Mouse (Mus musculus): Measurements from ENCODE around the gene 1700122O11Rik. TPM values are rescaled to one million over a fixed set of nuclear protein-coding genes. Genes with fewer than 3 reads are reported as not detected.
A peak's percentile ranks its signal among the peaks of the same experiment; 100 is the strongest.

1700122O11Rik gene
- total and polyA plus RNA-seq, 2 experiments from 2014 or later, result not detected

- H3K9ac ChIP-seq (replicated peaks; ENCODE audit: low read depth, low read length), result no peak overlapping the region
- H3K4me2 ChIP-seq (ENCODE audit: low read depth, low read length), result no peak overlapping the region
- TF ChIP-seq CTCF (IDR thresholded peaks at IDR 0.05; ENCODE audit: low read depth) (no peak), EP300 (IDR thresholded peaks at IDR 0.05; ENCODE audit: low read depth) (no peak)
- no peaks in the 10 kb centered on the region for H3K9me3 ChIP-seq (replicated peaks; ENCODE audit: control insufficient read depth, low read length)
- ATAC-seq (ENCODE audit: insufficient read depth, low read depth) (no peak), DNase-seq (ENCODE audit: low spot score) (no peak)
- no peaks in the 10 kb centered on the region for H3K27me3 ChIP-seq (ENCODE audit: control insufficient read depth, insufficient read depth, low read length)
- no peak overlapping the region for H3K27ac ChIP-seq (ENCODE audit: low read depth)
- WGBS, result 41% methylated on average over 3 of the region's 3 CpGs
- peaks cover 6% of the 10 kb centered on the region; the same call in 1 of the 2 replicates for H3K4me1 ChIP-seq (ENCODE audit: control insufficient read depth, insufficient read depth)
- no peaks in the 10 kb centered on the region for H3K36me3 ChIP-seq (replicated peaks; ENCODE audit: control insufficient read depth, insufficient read depth, low read length)
- no peak overlapping the region for H3K4me3 ChIP-seq (ENCODE audit: low read depth, low read length)
Observed at GRCm38 (mm10) chr17:48036921-48037320, 1.2 kb downstream of the 1700122O11Rik start.

- H3K4me1 ChIP-seq (ENCODE audit: control insufficient read depth, insufficient read depth), result peaks cover 26% of the 10 kb centered on the region
- DNase-seq (ENCODE audit: low spot score), result no peak
- WGBS, result 10% methylated on average over 42 of the region's 42 CpGs
Observed at GRCm38 (mm10) chr17:48031521-48032430, 6.3 kb downstream of the 1700122O11Rik start.

GRCm38 (mm10) chr17:48029241-48029640 is 8.9 kb downstream of the 1700122O11Rik start:
- no peak for ATAC-seq (ENCODE audit: insufficient read depth, low read depth)
- Histone ChIP-seq H3K4me2 (ENCODE audit: low read depth, low read length) (peak overlapping the region; percentile 24; the same call in 1 of the 2 replicates), H3K4me3 (ENCODE audit: low read depth, low read length) (no peak overlapping the region), H3K27me3 (ENCODE audit: control insufficient read depth, insufficient read depth, low read length) (no peaks in the 10 kb centered on the region; the same call in 1 of the 2 replicates), H3K36me3 (replicated peaks; ENCODE audit: control insufficient read depth, insufficient read depth, low read length) (no peaks in the 10 kb centered on the region), H3K9me3 (replicated peaks; ENCODE audit: control insufficient read depth, low read length) (no peaks in the 10 kb centered on the region), H3K4me1 (ENCODE audit: control insufficient read depth, insufficient read depth) (peaks cover 26% of the 10 kb centered on the region), H3K9ac (replicated peaks; ENCODE audit: low read depth, low read length) (no peak overlapping the region), H3K27ac (ENCODE audit: low read depth) (no peak overlapping the region)
- no peak for DNase-seq (ENCODE audit: low spot score)
- 10% methylated on average over 12 of the region's 12 CpGs for WGBS
- TF ChIP-seq CTCF (IDR thresholded peaks at IDR 0.05; ENCODE audit: low read depth) (no peak), EP300 (IDR thresholded peaks at IDR 0.05; ENCODE audit: low read depth) (no peak)

More at GRCm38 (mm10) chr17:48031521-48032430, 6.3 kb downstream of the 1700122O11Rik start:
- TF ChIP-seq CTCF (IDR thresholded peaks at IDR 0.05; ENCODE audit: low read depth), result peak; percentile 30; the same call in 1 of the 2 replicates
- TF ChIP-seq EP300 (IDR thresholded peaks at IDR 0.05; ENCODE audit: low read depth), result no peak
- ATAC-seq (ENCODE audit: insufficient read depth, low read depth), result 0 out of 2 replicates have a peak, but pooled peaks have one; percentile 19
- no peak overlapping the region for H3K27ac ChIP-seq (ENCODE audit: low read depth)
- H3K9me3 ChIP-seq (replicated peaks; ENCODE audit: control insufficient read depth, low read length), result no peaks in the 10 kb centered on the region
- peak overlapping the region; percentile 39 for H3K4me3 ChIP-seq (ENCODE audit: low read depth, low read length)
- H3K27me3 ChIP-seq (ENCODE audit: control insufficient read depth, insufficient read depth, low read length), result no peaks in the 10 kb centered on the region; the same call in 1 of the 2 replicates
- no peaks in the 10 kb centered on the region for H3K36me3 ChIP-seq (replicated peaks; ENCODE audit: control insufficient read depth, insufficient read depth, low read length)
- peak overlapping the region; percentile 34; the same call in 1 of the 2 replicates for H3K9ac ChIP-seq (replicated peaks; ENCODE audit: low read depth, low read length)
- H3K4me2 ChIP-seq (ENCODE audit: low read depth, low read length), result peak overlapping the region; percentile 66

- ATAC-seq (ENCODE audit: insufficient read depth, low read depth) (no peak), DNase-seq (ENCODE audit: low spot score) (no peak)
- no peak overlapping the region for H3K4me3 ChIP-seq (ENCODE audit: low read depth, low read length)
- no peak overlapping the region for H3K27ac ChIP-seq (ENCODE audit: low read depth)
- H3K4me2 ChIP-seq (ENCODE audit: low read depth, low read length), result no peak overlapping the region
- H3K36me3 ChIP-seq (replicated peaks; ENCODE audit: control insufficient read depth, insufficient read depth, low read length), result no peaks in the 10 kb centered on the region
- no peak overlapping the region for H3K9ac ChIP-seq (replicated peaks; ENCODE audit: low read depth, low read length)
- no peaks in the 10 kb centered on the region; the same call in 1 of the 2 replicates for H3K27me3 ChIP-seq (ENCODE audit: control insufficient read depth, insufficient read depth, low read length)
- TF ChIP-seq CTCF (IDR thresholded peaks at IDR 0.05; ENCODE audit: low read depth) (no peak), EP300 (IDR thresholded peaks at IDR 0.05; ENCODE audit: low read depth) (no peak)
- H3K4me1 ChIP-seq (ENCODE audit: control insufficient read depth, insufficient read depth), result peaks cover 32% of the 10 kb centered on the region
- no peaks in the 10 kb centered on the region for H3K9me3 ChIP-seq (replicated peaks; ENCODE audit: control insufficient read depth, low read length)
- 65% methylated on average over 5 of the region's 5 CpGs for WGBS
Observed at GRCm38 (mm10) chr17:48028250-48028649, 9.8 kb downstream of the 1700122O11Rik start.

- no peak overlapping the region for H3K9ac ChIP-seq (replicated peaks; ENCODE audit: low read depth, low read length)
- peaks cover 33% of the 10 kb centered on the region for H3K4me1 ChIP-seq (ENCODE audit: control insufficient read depth, insufficient read depth)
- peak; percentile 37; the same call in 1 of the 2 replicates for ATAC-seq (ENCODE audit: insufficient read depth, low read depth)
- no peaks in the 10 kb centered on the region for H3K36me3 ChIP-seq (replicated peaks; ENCODE audit: control insufficient read depth, insufficient read depth, low read length)
- no peak for DNase-seq (ENCODE audit: low spot score)
- no peaks in the 10 kb centered on the region for H3K9me3 ChIP-seq (replicated peaks; ENCODE audit: control insufficient read depth, low read length)
- H3K4me2 ChIP-seq (ENCODE audit: low read depth, low read length), result no peak overlapping the region
- H3K27ac ChIP-seq (ENCODE audit: low read depth), result 0 out of 2 replicates have a peak overlapping the region, but pooled peaks have one; percentile 10
- 19% methylated on average over 6 of the region's 6 CpGs for WGBS
- H3K27me3 ChIP-seq (ENCODE audit: control insufficient read depth, insufficient read depth, low read length), result no peaks in the 10 kb centered on the region; the same call in 1 of the 2 replicates
- TF ChIP-seq EP300 (IDR thresholded peaks at IDR 0.05; ENCODE audit: low read depth), result no peak
- TF ChIP-seq CTCF (IDR thresholded peaks at IDR 0.05; ENCODE audit: low read depth), result no peak
- no peak overlapping the region for H3K4me3 ChIP-seq (ENCODE audit: low read depth, low read length)
Observed at GRCm38 (mm10) chr17:48027677-48028076, 10.4 kb downstream of the 1700122O11Rik start.

Data from heart, postnatal 0 days (tissue).